Mouse (Mus musculus) liver, embryonic 14.5 days (tissue): ENCODE measurements around the gene Pkp1. TPM values are rescaled to one million over a fixed set of nuclear protein-coding genes. Genes with fewer than 3 reads are reported as not detected.

ENCODE experiments used
- ATAC-seq: fragments of 200-750 bp; cut with Nextera tagmentation; 2 replicates; pipeline ENCODE4 v1.8.0; 2017; ENCODE audit warnings: moderate number of reproducible peaks, mild to moderate bottlenecking, moderate library complexity; ENCODE audit not compliant: insufficient read depth
- DNase-seq, 3 experiments: peaks; one replicate each; pipeline ENCODE4 v3.0.0-alpha.2; 2012 to 2013; ENCODE audit warnings: low read depth in 3 of 3, low spot score in 3 of 3
- H3K27ac ChIP-seq: fragments of 300-500 bp; sonication (generic); 2 replicates; pipeline ENCODE4 v1.5.1; 2014; ENCODE audit warnings: moderate library complexity, mild to moderate bottlenecking, control low read depth, inconsistent platforms
- H3K27me3 ChIP-seq: fragments of 300-500 bp; sonication (generic); 2 replicates; pipeline ENCODE4 v1.6.1; 2014; ENCODE audit warnings: mild to moderate bottlenecking, low read length, moderate library complexity; ENCODE audit not compliant: control insufficient read depth, insufficient read depth
- H3K36me3 ChIP-seq: fragments of 300-500 bp; sonication (generic); replicated peaks from 2 replicates; pipeline ENCODE4 v1.6.1; 2014; ENCODE audit warnings: low read depth; ENCODE audit not compliant: control insufficient read depth, insufficient read depth
- H3K4me1 ChIP-seq, 2 experiments: fragments of 200-500 bp in 1 of 2; fragments of 300-500 bp in 1 of 2; sonication (generic) in 1 of 2; replicated peaks; 2 replicates each; pipeline ENCODE4 v1.6.1; 2012 to 2014; ENCODE audit warnings: antibody characterized with exemption in 1 of 2, inconsistent platforms in 1 of 2, low read length in 1 of 2; ENCODE audit not compliant: control insufficient read depth in 2 of 2, insufficient read depth in 2 of 2
- H3K4me2 ChIP-seq: fragments of 300-500 bp; sonication (generic); 2 replicates; pipeline ENCODE4 v1.6.1; 2014; ENCODE audit warnings: low read depth, mild to moderate bottlenecking, control low read depth, moderate library complexity
- H3K4me3 ChIP-seq, 2 experiments: fragments of 200-500 bp in 1 of 2; fragments of 300-500 bp in 1 of 2; sonication (generic) in 1 of 2; 2 replicates each; pipeline ENCODE4 v1.5.1; 2012 to 2014; ENCODE audit warnings: low read depth in 2 of 2, low read length in 2 of 2, mild to moderate bottlenecking in 2 of 2, control low read depth in 1 of 2, inconsistent platforms in 1 of 2, moderate library complexity in 1 of 2; ENCODE audit not compliant: insufficient read depth in 1 of 2
- H3K9ac ChIP-seq: fragments of 300-500 bp; sonication (generic); replicated peaks from 2 replicates; pipeline ENCODE4 v1.6.1; 2014; ENCODE audit warnings: mild to moderate bottlenecking, control low read depth, moderate library complexity
- H3K9me3 ChIP-seq: fragments of 300-500 bp; sonication (generic); 2 replicates; pipeline ENCODE4 v1.6.1; 2016; ENCODE audit warnings: low read length, mixed read lengths; ENCODE audit not compliant: control insufficient read depth
- CTCF ChIP-seq: IDR thresholded peaks from 2 replicates; pipeline ENCODE4 v1.5.1; 2016; ENCODE audit warnings: antibody characterized with exemption, low read depth, control low read depth
- EP300 ChIP-seq: IDR thresholded peaks from 2 replicates; pipeline ENCODE4 v1.6.1; 2016; ENCODE audit warnings: antibody characterized with exemption, low read depth
- WGBS: fragments of 180-500 bp; shearing (Covaris S2); extraction: QIAGEN DNeasy Blood & Tissue Kit; methylation state at CpG from one replicate; pipeline ENCODE4 v1.1.7; 2014; ENCODE audit not compliant: insufficient replicate concordance; 5-methylcytosine and 5-hydroxymethylcytosine counted together
- polyA plus RNA-seq, 2 experiments: library from polyadenylated mRNA; depleted of rRNA in 1 of 2; stranded (reverse) in 1 of 2; unstranded in 1 of 2; fragments of >200 nt; fragmentation: Nextera tagmentation in 1 of 2; extraction: Ambion mirVana in 1 of 2; gene quantifications; 2 replicates each; pipeline versions ENCODE4 v1.2.1 to v1.2.3; 2012 to 2014

Gene Pkp1
- polyA plus RNA-seq, 2 experiments = 0.02 TPM; not detected in 1

DNA sequence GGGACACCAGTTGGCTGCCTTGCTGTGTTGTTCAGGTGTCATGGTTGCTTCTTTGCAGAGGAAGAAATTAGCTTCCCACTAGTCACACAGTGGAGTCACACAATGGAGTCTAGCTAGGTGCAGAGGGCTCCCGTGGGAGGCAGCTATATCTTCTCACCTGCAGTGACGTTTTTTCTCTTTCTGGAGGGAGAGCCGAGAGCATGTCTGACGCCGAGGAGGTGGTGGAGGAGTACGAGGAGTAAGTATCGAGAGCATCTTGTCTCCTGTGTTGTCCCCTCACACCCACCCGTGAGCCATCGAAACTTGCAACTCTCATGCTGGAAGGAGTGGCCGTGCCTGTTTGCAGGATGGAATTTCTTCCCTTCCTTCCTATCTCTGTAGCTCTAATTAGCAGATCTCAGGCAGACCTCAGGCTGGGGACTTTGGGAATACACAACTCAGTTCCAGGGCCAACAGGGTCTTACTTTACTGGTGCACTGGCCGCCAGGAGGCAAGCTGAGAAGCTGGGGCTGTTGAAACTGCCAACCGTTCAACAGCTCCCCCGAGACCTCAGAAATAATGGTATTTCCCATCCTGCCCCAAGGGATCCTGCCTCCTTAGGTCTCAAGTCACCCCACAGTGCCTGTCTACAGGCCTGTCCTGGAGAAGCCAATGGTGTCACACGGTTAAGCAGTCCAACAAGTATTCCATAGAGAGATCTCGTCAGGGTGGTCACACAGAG is 78.2 kb downstream of the Pkp1 start:
- Histone ChIP-seq H3K27ac (no peak overlapping the region), H3K4me3 (no peak overlapping the region), H3K36me3 (no peaks in the 10 kb centered on the region), H3K9ac (no peak overlapping the region), H3K9me3 (no peaks in the 10 kb centered on the region), H3K27me3 (no peaks in the 10 kb centered on the region), H3K4me2 (no peak overlapping the region), H3K4me1 (no peaks in the 10 kb centered on the region; a peak in 1 of 4 replicates)
- 53% methylated on average over 15 of the region's 15 CpGs for WGBS
- DNase-seq (no peak), ATAC-seq (no peak)
- TF ChIP-seq EP300 = no peak
- TF ChIP-seq CTCF = no peak

DNA sequence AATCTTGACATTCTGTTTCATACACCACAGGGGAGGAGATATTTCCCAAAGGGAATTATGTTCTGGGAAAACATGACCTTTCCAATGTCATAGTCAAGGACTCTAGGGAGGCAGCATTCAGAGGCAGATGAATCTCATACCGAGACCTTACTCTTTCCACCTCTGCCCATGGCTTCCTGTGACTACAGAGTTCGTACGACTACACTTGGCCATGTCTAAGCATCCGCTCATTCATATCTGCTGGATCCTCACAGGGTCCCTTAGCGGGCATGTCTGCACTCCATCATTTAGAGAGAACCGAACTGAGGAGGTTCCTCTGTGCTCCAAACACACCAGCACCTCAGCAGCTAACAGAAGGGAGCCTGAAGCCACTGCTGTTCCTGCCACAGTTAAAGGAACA is 79.9 kb downstream of the Pkp1 start:
- 0 out of 4 replicates have a peak, but pooled peaks cover 0 to 2% of the 10 kb centered on the region in 2 experiments for H3K4me1 ChIP-seq
- no peaks in the 10 kb centered on the region for H3K9me3 ChIP-seq
- no peak for DNase-seq
- TF ChIP-seq CTCF = no peak
- no peak for TF ChIP-seq EP300
- H3K36me3 ChIP-seq = no peaks in the 10 kb centered on the region
- WGBS = 69% methylated on average over 6 of the region's 6 CpGs
- H3K4me3 ChIP-seq = no peak overlapping the region
- H3K27ac ChIP-seq = no peak overlapping the region
- no peak overlapping the region for H3K9ac ChIP-seq
- no peak overlapping the region for H3K4me2 ChIP-seq
- no peak for ATAC-seq
- H3K27me3 ChIP-seq = no peaks in the 10 kb centered on the region

DNA sequence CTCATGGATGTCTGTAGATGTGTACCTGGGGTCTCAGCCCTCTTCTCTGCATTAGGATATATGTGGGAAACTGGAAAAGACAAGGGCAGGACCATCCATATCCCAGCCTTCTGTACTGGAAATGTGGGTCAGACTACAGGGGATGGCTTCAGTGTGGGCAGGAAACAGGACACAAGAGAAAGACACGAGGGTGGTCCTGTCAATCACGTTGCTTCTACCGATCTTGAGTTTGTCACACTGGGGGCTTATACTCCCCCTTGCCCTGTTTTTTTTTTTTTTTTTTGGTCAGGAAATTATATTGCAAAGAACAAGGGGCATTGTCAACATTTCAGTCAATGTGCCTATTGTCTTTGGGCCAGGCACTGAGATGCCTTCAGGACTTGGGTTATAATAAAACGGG is 80.4 kb downstream of the Pkp1 start:
- no peaks in the 10 kb centered on the region for H3K27me3 ChIP-seq
- DNase-seq = no peak
- H3K36me3 ChIP-seq = no peaks in the 10 kb centered on the region
- H3K4me3 ChIP-seq = no peak overlapping the region
- no peak overlapping the region for H3K27ac ChIP-seq
- TF ChIP-seq CTCF = no peak
- TF ChIP-seq EP300 = no peak
- no peak overlapping the region for H3K4me2 ChIP-seq
- 0 out of 4 replicates have a peak, but pooled peaks cover 0 to 2% of the 10 kb centered on the region in 2 experiments for H3K4me1 ChIP-seq
- no peak overlapping the region for H3K9ac ChIP-seq
- ATAC-seq = no peak
- H3K9me3 ChIP-seq = no peaks in the 10 kb centered on the region
- WGBS = 47% methylated on average over 4 of the region's 4 CpGs

DNA sequence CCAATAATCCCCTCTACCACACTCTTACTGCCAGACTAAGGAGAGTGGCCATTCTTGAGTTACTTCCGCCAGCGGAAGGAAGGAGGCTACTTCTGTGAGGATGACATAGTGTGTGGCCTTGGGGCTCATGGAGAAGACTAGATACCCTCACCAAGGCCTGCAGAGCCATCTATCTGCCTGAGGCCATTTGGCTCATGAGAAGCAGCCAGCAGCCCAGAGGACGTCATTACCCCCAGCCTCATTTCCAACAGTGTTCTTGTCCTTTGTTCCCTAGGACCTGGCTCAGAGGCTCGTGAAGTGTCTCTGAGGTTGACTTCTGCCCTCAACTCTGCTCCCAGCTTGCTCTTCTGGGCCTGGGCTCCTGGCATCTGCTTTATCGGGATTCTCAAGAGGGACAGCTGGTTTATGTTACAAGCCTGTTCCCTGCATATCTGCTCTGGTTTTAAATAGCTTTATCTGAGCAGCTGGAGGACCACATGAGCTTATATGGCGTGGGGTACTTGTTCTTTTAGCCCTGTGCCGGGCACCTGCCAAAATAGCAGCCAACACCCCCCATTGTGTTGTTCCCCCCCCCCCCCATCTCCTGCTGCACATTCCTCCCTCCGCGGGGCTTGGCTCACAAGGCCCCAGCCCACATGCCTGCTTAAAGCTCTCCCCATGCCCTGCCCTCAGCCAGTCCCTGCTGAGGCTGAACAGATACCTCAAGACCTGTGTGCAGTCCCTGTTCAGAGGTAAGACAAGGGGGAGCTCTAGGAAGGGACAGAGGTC is 83.1 kb downstream of the Pkp1 start, which contains the start of gene Tnnt2:
TSS of gene Tnnt2 (plus strand) at position 639 of the 768 bp plus-strand sequence.
- 43% methylated on average over 9 of the region's 9 CpGs for WGBS
- H3K9ac ChIP-seq = no peak within 1 kb of the TSS
- ATAC-seq (no peak), DNase-seq (no peak)
- TF ChIP-seq EP300 (no peak), CTCF (no peak)
- no peak within 1 kb of the TSS for H3K4me2 ChIP-seq
- H3K4me1 ChIP-seq = 0 out of 4 replicates have a peak, but pooled peaks cover 0 to 2% of the 10 kb centered on the region in 2 experiments
- no peak within 1 kb of the TSS for H3K27ac ChIP-seq
- H3K36me3 ChIP-seq = no peaks in the 10 kb centered on the region
- no peaks in the 10 kb centered on the region for H3K9me3 ChIP-seq
- H3K4me3 ChIP-seq = no peak within 1 kb of the TSS
- H3K27me3 ChIP-seq = no peaks in the 10 kb centered on the region; the same call in 1 of the 2 replicates

DNA sequence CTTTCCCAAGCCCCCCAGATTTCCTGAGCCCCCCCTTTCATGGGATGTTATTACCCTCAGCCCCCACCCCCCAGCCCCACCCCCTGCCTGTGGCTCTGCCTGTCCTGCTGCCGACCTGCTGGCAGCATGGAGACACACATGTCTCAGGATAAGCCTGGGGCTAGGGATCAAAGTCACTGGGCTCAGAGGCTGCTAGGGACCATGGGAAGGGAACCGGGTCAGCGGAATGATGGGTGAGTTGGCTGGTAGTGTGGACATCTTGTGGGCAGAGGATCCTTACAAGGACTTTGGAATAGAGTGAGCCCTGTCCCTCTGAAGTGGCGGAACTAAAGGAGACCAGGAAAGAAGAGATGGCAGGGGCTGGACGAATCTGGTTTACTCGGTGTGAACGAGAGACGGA is 84.0 kb downstream of the Pkp1 start:
- no peaks in the 10 kb centered on the region; the same call in 1 of the 2 replicates for H3K27me3 ChIP-seq
- 61% methylated on average over 8 of the region's 8 CpGs for WGBS
- H3K9me3 ChIP-seq = no peaks in the 10 kb centered on the region
- no peak for DNase-seq
- no peak overlapping the region for H3K4me3 ChIP-seq
- H3K4me1 ChIP-seq = 0 out of 4 replicates have a peak, but pooled peaks cover 0 to 2% of the 10 kb centered on the region in 2 experiments
- H3K36me3 ChIP-seq = no peaks in the 10 kb centered on the region
- H3K9ac ChIP-seq = no peak overlapping the region
- no peak for ATAC-seq
- TF ChIP-seq CTCF (no peak), EP300 (no peak)
- H3K4me2 ChIP-seq = no peak overlapping the region
- H3K27ac ChIP-seq = no peak overlapping the region
